Mouse (Mus musculus) lung, postnatal 4 days (tissue): ENCODE results near the gene Nos3.
"Not testable (repeated sequence)": the region's sequence is repeated elsewhere in the genome, so short reads cannot be mapped to it uniquely, and the experiment has no call there.

Experiments used
- DNase-seq, 2 experiments: peaks; one replicate each; pipeline ENCODE4 v3.0.0; 2021

The Nos3 gene

DNA sequence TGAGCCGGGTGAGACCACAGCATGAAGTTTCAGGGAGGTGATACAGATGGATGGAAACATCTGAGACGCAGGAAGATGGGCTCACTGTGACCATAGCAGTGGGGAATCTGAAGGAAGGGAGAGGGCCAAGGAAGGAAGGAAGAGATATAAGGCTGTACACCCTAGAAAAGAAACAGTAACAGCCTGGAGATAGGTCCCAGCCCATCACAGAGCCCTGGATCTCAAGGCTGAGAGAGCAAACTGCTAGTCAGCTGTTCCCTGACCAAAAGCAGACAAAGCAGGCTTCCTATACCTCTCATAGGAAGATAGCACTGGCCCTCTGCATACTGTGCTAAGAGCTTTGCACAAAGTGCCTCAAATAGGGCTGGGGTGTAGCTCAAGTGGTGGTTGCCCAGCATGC, 14.1 kb downstream of the Nos3 start:
- no peak for DNase-seq

DNA sequence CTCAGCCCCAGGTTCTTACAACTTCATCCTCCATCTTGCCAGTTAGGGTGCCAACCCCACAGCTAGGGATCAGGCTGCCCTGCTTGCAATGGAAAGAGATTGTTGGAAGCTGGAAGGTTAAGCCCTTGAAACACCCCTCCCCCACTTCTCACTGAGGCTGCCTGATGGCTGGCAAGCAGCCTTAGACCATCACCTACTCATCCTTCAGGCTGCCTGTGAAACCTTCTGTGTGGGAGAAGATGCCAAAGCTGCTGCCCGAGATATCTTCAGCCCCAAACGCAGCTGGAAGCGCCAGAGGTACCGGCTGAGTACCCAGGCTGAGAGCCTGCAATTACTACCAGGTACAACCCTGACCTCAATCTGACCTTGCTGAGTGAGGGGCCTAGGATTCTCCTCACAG, 14.9 kb downstream of the Nos3 start:
- no peak for DNase-seq

DNA sequence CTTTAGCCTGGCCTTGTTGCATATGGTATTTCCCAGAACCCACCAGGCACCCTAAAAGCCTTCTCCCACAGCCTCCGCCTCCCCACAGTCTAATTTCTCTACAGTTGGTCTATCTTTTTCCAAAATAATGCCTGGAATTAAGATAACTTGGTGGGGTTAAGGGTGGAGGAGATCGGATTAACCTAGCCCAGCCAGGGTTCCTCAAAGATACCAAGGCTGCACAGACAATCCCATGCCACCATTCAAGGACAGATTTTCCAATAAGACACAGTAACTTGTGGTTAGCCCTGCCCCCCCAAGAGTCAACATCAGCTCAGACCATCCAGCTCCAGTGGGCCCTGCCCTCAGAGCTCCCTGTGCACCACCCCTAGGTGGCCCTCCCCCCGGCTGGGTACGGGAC, 15.9 kb downstream of the Nos3 start:
- DNase-seq: no peak

- no peak for DNase-seq
These were observed 16.9 kb downstream of the Nos3 start for GRCm38 (mm10) chr5:24381486-24381885.

- no peak for DNase-seq
These were observed 17.4 kb downstream of the Nos3 start for GRCm38 (mm10) chr5:24381988-24382387.

DNA sequence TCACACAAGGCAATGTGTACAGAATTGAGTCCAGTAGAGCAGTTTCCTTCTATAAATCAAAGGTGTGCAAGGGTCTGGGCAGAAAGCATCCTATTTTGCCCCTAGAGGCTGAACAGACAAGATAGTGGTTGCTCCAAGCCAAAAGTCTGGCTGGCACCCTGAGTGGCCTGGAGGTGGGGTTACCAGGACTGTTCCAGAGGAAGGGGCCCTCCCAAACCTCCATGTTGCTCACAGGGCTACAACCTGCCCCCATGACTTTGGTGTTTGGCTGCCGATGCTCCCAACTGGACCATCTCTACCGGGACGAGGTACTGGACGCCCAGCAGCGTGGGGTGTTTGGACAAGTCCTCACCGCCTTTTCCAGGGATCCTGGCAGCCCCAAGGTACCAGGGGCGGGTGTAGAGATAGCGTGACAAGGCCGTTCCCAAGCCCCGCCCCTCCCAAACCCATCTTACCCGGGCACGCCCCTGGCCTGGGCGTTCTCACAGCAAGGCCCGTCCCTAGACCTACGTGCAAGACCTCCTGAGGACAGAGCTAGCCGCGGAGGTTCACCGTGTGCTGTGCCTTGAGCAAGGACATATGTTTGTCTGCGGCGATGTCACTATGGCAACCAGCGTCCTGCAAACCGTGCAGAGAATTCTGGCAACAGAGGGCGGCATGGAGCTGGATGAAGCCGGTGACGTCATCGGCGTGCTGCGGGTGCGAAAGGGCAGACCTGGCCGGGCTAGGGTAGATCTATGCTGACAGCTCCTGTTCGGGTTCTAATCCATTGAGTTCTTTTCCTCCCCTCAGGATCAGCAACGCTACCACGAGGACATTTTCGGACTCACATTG, 18.6 kb downstream of the Nos3 start:
- peak; percentile 92 to 94 for DNase-seq

- peak; percentile 43 to 59 for DNase-seq
These were observed 19.8 kb downstream of the Nos3 start for GRCm38 (mm10) chr5:24384407-24384806.

GRCm38 (mm10) chr5:24385374-24385773, 20.8 kb downstream of the Nos3 start:
- DNase-seq: no peak

- no peak for DNase-seq
These were observed 21.4 kb downstream of the Nos3 start for GRCm38 (mm10) chr5:24385887-24386550.

- peak; percentile 63 to 70 for DNase-seq
These were observed 22.9 kb downstream of the Nos3 start for GRCm38 (mm10) chr5:24387264-24388241.

GRCm38 (mm10) chr5:24388246-24388915, 23.8 kb downstream of the Nos3 start:
- DNase-seq: no peak

DNA sequence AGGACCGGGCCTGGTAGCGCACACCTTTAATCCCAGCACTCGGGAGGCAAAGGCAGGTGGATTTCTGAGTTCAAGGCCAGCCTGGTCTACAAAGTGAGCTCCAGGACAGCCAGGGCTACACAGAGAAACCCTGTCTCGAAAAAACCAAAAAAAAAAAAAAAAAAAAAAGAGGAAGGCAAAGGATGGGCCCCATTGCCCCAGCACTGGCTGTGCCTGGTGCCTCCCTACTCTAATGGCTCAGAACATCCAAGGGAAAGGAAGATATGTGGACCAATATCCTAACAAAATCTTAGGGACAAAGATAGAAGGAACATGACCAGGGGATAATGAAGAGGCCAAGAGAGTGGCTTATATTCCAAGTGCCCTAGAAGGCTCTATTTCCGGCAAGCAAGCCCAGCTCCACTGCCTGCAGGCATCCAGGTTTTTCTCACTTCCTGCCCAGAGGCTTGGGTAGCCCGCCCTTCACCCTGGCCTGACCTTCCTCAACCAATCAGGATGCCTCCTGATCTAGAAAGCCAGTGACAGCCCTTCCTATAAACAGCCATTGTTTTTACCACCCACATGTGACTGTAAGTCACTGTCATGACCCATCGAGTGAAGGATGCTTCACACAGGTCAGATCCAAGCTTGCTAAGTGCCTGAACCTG, 24.5 kb downstream of the Nos3 start:
- peak; percentile 69 to 74 for DNase-seq

GRCm38 (mm10) chr5:24389658-24390020, 25.0 kb downstream of the Nos3 start:
- DNase-seq: no peak

DNA sequence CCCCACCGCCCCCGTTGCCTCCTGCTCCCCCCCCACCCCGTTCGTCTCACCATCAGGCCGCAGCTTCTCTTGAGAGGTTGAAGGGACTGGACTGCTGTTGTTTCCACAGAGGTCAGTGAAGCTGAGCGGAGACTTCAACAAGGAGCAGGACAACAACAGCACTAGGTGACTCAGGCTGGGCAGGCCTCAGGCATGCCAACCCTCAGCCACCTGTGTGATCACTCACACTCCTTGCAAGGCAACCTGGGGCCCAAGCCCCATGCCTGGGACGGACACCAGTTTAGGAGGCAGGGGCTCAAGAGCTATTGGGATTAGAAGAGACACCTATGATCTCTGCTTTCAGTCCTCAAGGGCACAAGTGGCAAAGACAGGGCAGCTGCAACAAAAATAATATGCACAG, 27.3 kb downstream of the Nos3 start, which contains the start of gene Atg9b:
Gene Atg9b, minus strand, starts transcription at position 280 of the 400 bp plus-strand sequence.
- no peak for DNase-seq

DNA sequence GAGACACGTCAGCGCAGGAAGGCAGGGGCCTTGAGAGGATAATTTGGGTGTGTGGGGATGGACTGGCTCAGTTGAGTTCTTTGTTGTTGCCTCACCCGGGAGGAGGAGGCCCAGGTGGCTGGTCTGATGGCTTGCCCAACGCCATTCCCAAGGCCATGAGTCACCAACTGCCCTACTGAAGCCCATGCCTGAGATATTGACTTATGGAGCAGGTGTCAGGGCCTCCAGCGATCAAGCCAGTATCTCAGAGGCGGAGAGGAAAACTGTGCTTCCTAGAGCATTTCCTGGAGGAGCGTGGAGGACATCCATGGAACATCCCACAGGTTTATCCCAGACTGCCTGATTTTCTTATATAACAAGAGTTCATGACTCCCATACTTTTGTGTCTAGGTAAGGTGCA, 28.1 kb downstream of the Nos3 start:
- DNase-seq: no peak

GRCm38 (mm10) chr5:24393392-24393997, 28.9 kb downstream of the Nos3 start, which contains the start of gene Abcb8:
Gene Abcb8, plus strand, starts transcription at chr5:24393663.
- peak; percentile 79 to 89 for DNase-seq

DNA sequence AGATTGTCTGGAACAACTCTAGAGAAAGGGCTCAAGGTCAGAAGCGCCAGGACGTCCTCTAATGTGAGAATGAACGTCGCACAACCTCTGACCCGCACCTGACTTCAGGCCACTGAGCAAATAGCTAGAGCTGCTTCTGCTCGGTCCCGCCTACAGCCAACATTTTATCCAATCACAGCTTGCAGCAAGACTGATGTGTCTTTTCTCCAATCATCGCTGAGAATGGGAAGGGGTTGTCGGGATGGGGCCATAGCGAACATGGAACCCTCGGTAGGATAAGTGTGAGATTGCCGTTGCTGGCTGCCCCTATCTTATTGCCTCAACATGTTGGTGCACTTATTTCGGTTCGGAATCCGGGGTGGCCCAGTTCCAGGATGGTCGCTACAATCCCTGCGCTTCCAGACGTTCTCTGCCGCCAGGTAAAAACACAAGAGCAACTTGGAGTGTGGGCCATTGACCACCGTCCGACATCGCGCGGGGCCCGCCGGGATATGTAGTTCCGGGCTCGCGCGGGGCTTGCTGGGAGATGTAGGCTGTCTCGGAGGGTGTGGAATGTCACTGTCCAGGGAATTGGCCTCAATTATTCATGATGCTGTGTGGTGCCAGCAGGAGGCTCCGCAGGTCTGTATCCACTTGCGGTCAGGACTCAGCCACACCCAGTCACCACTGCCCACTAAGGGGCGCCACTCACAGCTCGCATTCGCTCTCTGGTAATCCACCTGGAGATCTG, 29.7 kb downstream of the Nos3 start:
- DNase-seq: peak; percentile 95 to 96

GRCm38 (mm10) chr5:24396254-24396653, 31.6 kb downstream of the Nos3 start:
- DNase-seq: not testable (repeated sequence)

DNA sequence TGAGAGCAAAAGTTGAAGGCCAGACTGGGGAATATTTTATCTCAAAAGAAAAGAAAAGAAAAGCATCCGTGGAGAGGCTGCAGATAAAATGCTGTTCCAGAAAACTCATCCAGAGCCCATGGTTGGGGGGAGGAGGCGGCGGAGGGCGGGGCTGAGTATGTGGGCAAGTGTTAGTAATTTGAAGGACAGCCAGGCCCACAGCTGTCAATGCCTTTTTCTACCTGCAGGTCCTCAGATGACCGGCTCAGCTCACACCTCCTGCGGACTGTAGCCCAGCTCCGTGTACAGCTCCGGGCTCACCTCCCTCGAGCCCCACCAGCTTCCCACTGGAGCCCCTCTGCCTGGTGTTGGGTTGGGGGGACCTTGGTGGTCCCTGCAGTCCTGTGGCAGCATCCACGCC, 35.1 kb downstream of the Nos3 start:
- DNase-seq: no peak

DNA sequence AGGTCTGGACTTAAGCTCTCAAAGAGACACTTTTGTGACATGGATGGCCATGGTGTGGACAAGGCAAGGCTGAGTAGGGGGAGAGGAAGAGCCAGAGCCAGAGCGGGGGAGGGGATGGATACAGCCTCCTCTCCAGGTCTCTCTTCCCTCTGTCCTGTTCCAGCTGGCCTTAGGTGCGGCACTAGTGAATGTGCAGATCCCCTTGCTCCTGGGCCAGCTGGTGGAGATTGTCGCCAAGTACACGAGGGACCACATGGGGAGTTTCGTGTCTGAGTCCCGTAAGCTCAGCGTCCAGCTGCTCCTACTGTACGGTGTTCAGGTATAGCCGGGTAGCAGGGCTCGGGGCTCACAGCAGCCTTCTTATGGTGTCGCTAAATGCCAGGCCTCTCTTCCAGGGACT, 35.8 kb downstream of the Nos3 start:
- no peak for DNase-seq
